In genomic region chr12:107124263-107124885, GRCm38 (mm10) we compare ENCODE assay signal across 24 mouse cellular contexts.
DNase-seq lines count a peak whose midpoint lies in the region; ATAC-seq and TF ChIP-seq lines count a peak whose summit lies in the region.
"Had no signal": no experiment of that assay in that cellular context is flagged by ENCODE, and none has a peak within 500 bp of the region (broad histone marks: within the 10 kb centered on the region; RNA-seq: fewer than 3 reads in every experiment).

No protein-coding gene starts in this region.

- no peak overlapping the region for H3K27ac ChIP-seq in midbrain, embryonic 15.5 days
- H3K27ac ChIP-seq in midbrain, postnatal 0 days (ENCODE audit: low read depth, low read length), result no peak overlapping the region
- peak overlapping the region; percentile 95 for H3K27ac ChIP-seq in thymus, adult 2 months (ENCODE audit: control insufficient read depth, insufficient read depth, low read length)
- H3K27ac ChIP-seq in layer of hippocampus, adult 2 months, result no peak overlapping the region
- no peak overlapping the region for H3K27ac ChIP-seq in kidney, adult 2 months (ENCODE audit: insufficient read depth, low read depth, low read length)
- H3K27ac ChIP-seq: forebrain, embryonic 13.5 days; hindbrain, embryonic 12.5 days; intestine, embryonic 15.5 days; limb, embryonic 13.5 days; liver, embryonic 13.5 days; neural tube, embryonic 15.5 days; stomach, postnatal 0 days had no signal

- TF ChIP-seq POLR2A in thymus, adult 2 months (IDR thresholded peaks at IDR 0.05; ENCODE audit: control insufficient read depth, extremely low read depth, insufficient read depth, low read length, poor library complexity), result peak; percentile 51
- TF ChIP-seq POLR2A in kidney, adult 2 months (IDR thresholded peaks at IDR 0.05; ENCODE audit: low read depth, low read length), result no peak

- no peaks in the 10 kb centered on the region for H3K4me1 ChIP-seq in midbrain, embryonic 15.5 days
- no peaks in the 10 kb centered on the region for H3K4me1 ChIP-seq in midbrain, postnatal 0 days (ENCODE audit: insufficient read depth, low read length)
- H3K4me1 ChIP-seq in thymus, adult 2 months (replicated peaks; ENCODE audit: control insufficient read depth, insufficient read depth, low read length), result peaks cover 75% of the 10 kb centered on the region
- H3K4me1 ChIP-seq in kidney, adult 2 months (ENCODE audit: control insufficient read depth, insufficient read depth, low read length), result no peaks in the 10 kb centered on the region
- H3K4me1 ChIP-seq: intestine, embryonic 15.5 days; liver, embryonic 13.5 days had no signal

- H3K27me3 ChIP-seq in midbrain, embryonic 15.5 days (replicated peaks), result no peaks in the 10 kb centered on the region
- no peaks in the 10 kb centered on the region for H3K27me3 ChIP-seq in midbrain, postnatal 0 days (ENCODE audit: insufficient read depth, low read length)
- no peaks in the 10 kb centered on the region for H3K27me3 ChIP-seq in thymus, adult 2 months (ENCODE audit: control insufficient read depth, insufficient read depth, low read length)
- H3K27me3 ChIP-seq in kidney, adult 2 months (replicated peaks; ENCODE audit: control insufficient read depth, insufficient read depth, low read length), result no peaks in the 10 kb centered on the region
- H3K27me3 ChIP-seq: forebrain, embryonic 13.5 days; hindbrain, embryonic 12.5 days; intestine, embryonic 15.5 days; limb, embryonic 13.5 days; liver, embryonic 13.5 days; neural tube, embryonic 15.5 days had no signal

- H3K4me3 ChIP-seq in midbrain, embryonic 15.5 days, result no peak overlapping the region
- H3K4me3 ChIP-seq in midbrain, postnatal 0 days (ENCODE audit: low read depth, low read length), result no peak overlapping the region
- no peak overlapping the region for H3K4me3 ChIP-seq in thymus, adult 2 months (ENCODE audit: control insufficient read depth, insufficient read depth, low read length)
- no peak overlapping the region for H3K4me3 ChIP-seq in layer of hippocampus, adult 2 months
- no peak overlapping the region for H3K4me3 ChIP-seq in kidney, adult 2 months (ENCODE audit: insufficient read depth, low read depth, low read length)
- H3K4me3 ChIP-seq: forebrain, embryonic 13.5 days; hindbrain, embryonic 12.5 days; intestine, embryonic 15.5 days; limb, embryonic 13.5 days; liver, embryonic 13.5 days; midbrain, embryonic 10.5 days; myocyte; neural tube, embryonic 15.5 days had no signal

- H3K4me2 ChIP-seq in midbrain, embryonic 15.5 days, result no peak overlapping the region
- H3K4me2 ChIP-seq in midbrain, postnatal 0 days (ENCODE audit: low read depth, low read length, poor library complexity, severe bottlenecking), result no peak overlapping the region
- H3K4me2 ChIP-seq: forebrain, embryonic 13.5 days; hindbrain, embryonic 12.5 days; intestine, embryonic 15.5 days; limb, embryonic 13.5 days; liver, embryonic 13.5 days; lung, embryonic 14.5 days; neural tube, embryonic 15.5 days had no signal

- no peaks in the 10 kb centered on the region for H3K36me3 ChIP-seq in midbrain, embryonic 15.5 days (replicated peaks)
- H3K36me3 ChIP-seq in midbrain, postnatal 0 days (ENCODE audit: insufficient read depth, low read length), result no peaks in the 10 kb centered on the region
- H3K36me3 ChIP-seq in thymus, adult 2 months (ENCODE audit: control insufficient read depth, insufficient read depth, low read length), result no peaks in the 10 kb centered on the region
- H3K36me3 ChIP-seq in kidney, adult 2 months (ENCODE audit: control insufficient read depth, insufficient read depth, low read length), result no peaks in the 10 kb centered on the region
- H3K36me3 ChIP-seq: hindbrain, embryonic 12.5 days; intestine, embryonic 15.5 days; limb, embryonic 13.5 days; liver, embryonic 13.5 days; midbrain, embryonic 10.5 days; neural tube, embryonic 15.5 days had no signal

- TF ChIP-seq CTCF in midbrain, postnatal 0 days (IDR thresholded peaks at IDR 0.05), result no peak
- peak; percentile 63; the same call in 1 of the 2 replicates for TF ChIP-seq CTCF in thymus, adult 2 months (IDR thresholded peaks at IDR 0.05; ENCODE audit: borderline replicate concordance, control insufficient read depth, extremely low read depth, insufficient read depth, low read length, poor library complexity)
- TF ChIP-seq CTCF in layer of hippocampus, adult 2 months (conservative IDR thresholded peaks at IDR 0.05), result no peak
- no peak for TF ChIP-seq CTCF in kidney, adult 2 months (conservative IDR thresholded peaks at IDR 0.05; ENCODE audit: insufficient read depth, insufficient read length, low read depth, low read length)

- no peak overlapping the region for H3K9ac ChIP-seq in midbrain, embryonic 15.5 days
- H3K9ac ChIP-seq in midbrain, postnatal 0 days (replicated peaks; ENCODE audit: low read length, poor library complexity, severe bottlenecking), result no peak overlapping the region
- H3K9ac ChIP-seq: forebrain, embryonic 13.5 days; hindbrain, embryonic 12.5 days; intestine, embryonic 15.5 days; limb, embryonic 13.5 days; liver, embryonic 13.5 days; lung, embryonic 14.5 days; neural tube, embryonic 15.5 days had no signal

- 77% methylated on average over 17 of the region's 17 CpGs for WGBS in midbrain, embryonic 15.5 days
- 75% methylated on average over 17 of the region's 17 CpGs for WGBS in midbrain, postnatal 0 days
- WGBS in thymus, adult 2 months, result 8% methylated on average over 17 of the region's 17 CpGs
- WGBS in kidney, adult 2 months, result 90% methylated on average over 17 of the region's 17 CpGs

- 0 out of 2 replicates have a peak, but pooled peaks have one; percentile 30 for ATAC-seq in midbrain, embryonic 15.5 days (replicated peaks)
- ATAC-seq in midbrain, postnatal 0 days (ENCODE audit: low FRiP score), result no peak
- ATAC-seq: forebrain, embryonic 13.5 days; intestine, embryonic 15.5 days had no signal

- H3K9me3 ChIP-seq in midbrain, embryonic 15.5 days, result no peaks in the 10 kb centered on the region
- no peaks in the 10 kb centered on the region for H3K9me3 ChIP-seq in midbrain, postnatal 0 days (ENCODE audit: low read length)
- H3K9me3 ChIP-seq: forebrain, embryonic 13.5 days; hindbrain, embryonic 12.5 days; intestine, embryonic 15.5 days; limb, embryonic 13.5 days; liver, embryonic 13.5 days; midbrain, embryonic 10.5 days; neural tube, embryonic 15.5 days had no signal

- no peak for DNase-seq in midbrain, postnatal 0 days (ENCODE audit: low spot score)
- DNase-seq in induced T-regulatory cell, adult 2 months (ENCODE audit: low read depth), result peak; percentile 76
- peak; percentile 82 for DNase-seq in thymus, adult 2 months
- DNase-seq in layer of hippocampus, adult 2 months (ENCODE audit: low spot score in 2 of 2), result no peak
- no peak for DNase-seq in kidney, adult 2 months
- DNase-seq in cerebellum, postnatal 25 days, result no peak
- DNase-seq: adrenal gland, postnatal 36 days; B cell, adult 2 months; cerebellum, adult 18-20 months; gastrocnemius, postnatal 14 days; heart, postnatal 10 days; kidney, postnatal 4 days; liver, embryonic 13.5 days; lung, embryonic 14.5 days; lung, postnatal 4 days had no signal

Comparison
In these comparisons a context has a peak if more than half of its experiments do, and no peak if none do; other contexts are left out.
1. DNase-seq: peak in induced T-regulatory cell, adult 2 months (single experiment) and thymus, adult 2 months (single experiment); none in midbrain, postnatal 0 days (single experiment), layer of hippocampus, adult 2 months (0 of 2), kidney, adult 2 months (single experiment) and cerebellum, postnatal 25 days (0 of 2).